Mouse (Mus musculus) heart, embryonic 15.5 days (tissue): ENCODE measurements at regions not wholly inside any gene's neighbourhood (a gene's known extent, or its start where the extent isn't known, plus 50 kb on each side); places are given as distances from the start of the nearest gene placed in this dataset.

Experiments
- ATAC-seq: fragments of 200-750 bp; cut with Nextera tagmentation; replicated peaks from 2 replicates; pipeline ENCODE4 v1.8.0; 2017; ENCODE audit warnings: low read depth, moderate TSS enrichment; ENCODE audit not compliant: insufficient number of reproducible peaks, insufficient read depth, low FRiP score
- H3K27ac ChIP-seq: fragments of 300-500 bp; sonication (generic); 2 replicates; pipeline ENCODE4 v1.5.1; 2015; ENCODE audit warnings: mild to moderate bottlenecking, inconsistent platforms
- H3K27me3 ChIP-seq: fragments of 300-500 bp; sonication (generic); 2 replicates; pipeline ENCODE4 v1.6.1; 2015; ENCODE audit warnings: inconsistent platforms
- H3K36me3 ChIP-seq: fragments of 300-500 bp; sonication (generic); 2 replicates; pipeline ENCODE4 v1.6.1; 2015; ENCODE audit warnings: mild to moderate bottlenecking, inconsistent platforms
- H3K4me1 ChIP-seq: fragments of 300-500 bp; sonication (generic); replicated peaks from 2 replicates; pipeline ENCODE4 v1.6.1; 2015; ENCODE audit warnings: inconsistent platforms
- H3K4me2 ChIP-seq: fragments of 300-500 bp; sonication (generic); 2 replicates; pipeline ENCODE4 v1.6.1; 2015; ENCODE audit warnings: inconsistent platforms, mild to moderate bottlenecking, moderate library complexity
- H3K4me3 ChIP-seq: fragments of 300-500 bp; sonication (generic); 2 replicates; pipeline ENCODE4 v1.5.1; 2015; ENCODE audit warnings: mild to moderate bottlenecking, inconsistent platforms
- H3K9ac ChIP-seq: fragments of 300-500 bp; sonication (generic); 2 replicates; pipeline ENCODE4 v1.6.1; 2015; ENCODE audit warnings: mild to moderate bottlenecking, inconsistent platforms
- H3K9me3 ChIP-seq: fragments of 300-500 bp; sonication (generic); replicated peaks from 2 replicates; pipeline ENCODE4 v1.6.1; 2016; ENCODE audit warnings: inconsistent platforms
- WGBS: fragments of 180-500 bp; shearing (Covaris S2); methylation state at CpG from one replicate; pipeline ENCODE4 v1.1.7; 2015; ENCODE audit warnings: mixed read lengths; 5-methylcytosine and 5-hydroxymethylcytosine counted together

- Histone ChIP-seq H3K27me3 (no peaks in the 10 kb centered on the region), H3K4me1 (peaks cover 4% of the 10 kb centered on the region; the same call in 1 of the 2 replicates), H3K27ac (no peak overlapping the region), H3K9me3 (no peaks in the 10 kb centered on the region), H3K4me2 (no peak overlapping the region), H3K9ac (no peak overlapping the region), H3K4me3 (no peak overlapping the region), H3K36me3 (no peaks in the 10 kb centered on the region)
- WGBS = 45% methylated on average over 4 of the region's 4 CpGs
- ATAC-seq = no peak
These were observed 77.6 kb upstream of the Lgalsl start for GRCm38 (mm10) chr11:20908471-20908870.

- Histone ChIP-seq H3K9me3 (no peaks in the 10 kb centered on the region), H3K9ac (no peak overlapping the region), H3K4me1 (peaks cover 34% of the 10 kb centered on the region), H3K4me2 (no peak overlapping the region), H3K4me3 (no peak overlapping the region), H3K36me3 (no peaks in the 10 kb centered on the region), H3K27me3 (peaks cover 3% of the 10 kb centered on the region; the same call in 1 of the 2 replicates), H3K27ac (no peak overlapping the region)
- ATAC-seq = no peak
- 74% methylated on average over 2 of the region's 2 CpGs for WGBS
These were observed 82.2 kb upstream of the Lgalsl start for GRCm38 (mm10) chr11:20913042-20913441.

- Histone ChIP-seq H3K27ac (peak overlapping the region; percentile 84), H3K27me3 (peaks cover 5% of the 10 kb centered on the region; the same call in 1 of the 2 replicates)
- no peak for ATAC-seq
These were observed 82.9 kb upstream of the Lgalsl start for GRCm38 (mm10) chr11:20913598-20914296.

GRCm38 (mm10) chr11:20914297-20914997 lies 83.6 kb upstream of the Lgalsl start:
- H3K4me3 ChIP-seq = no peak overlapping the region
- peaks cover 33% of the 10 kb centered on the region for H3K4me1 ChIP-seq
- peak overlapping the region; percentile 84 for H3K27ac ChIP-seq
- no peaks in the 10 kb centered on the region for H3K9me3 ChIP-seq
- 52% methylated on average over 12 of the region's 12 CpGs for WGBS
- no peak overlapping the region for H3K9ac ChIP-seq
- H3K4me2 ChIP-seq = peak overlapping the region; percentile 29; the same call in 1 of the 2 replicates
- no peak for ATAC-seq
- no peaks in the 10 kb centered on the region for H3K36me3 ChIP-seq
- H3K27me3 ChIP-seq = peaks cover 5% of the 10 kb centered on the region; the same call in 1 of the 2 replicates

More at GRCm38 (mm10) chr11:20913598-20914296, 82.9 kb upstream of the Lgalsl start:
- Histone ChIP-seq H3K36me3 (no peaks in the 10 kb centered on the region), H3K4me3 (no peak overlapping the region), H3K4me2 (0 out of 2 replicates have a peak overlapping the region, but pooled peaks have one; percentile 29), H3K9me3 (no peaks in the 10 kb centered on the region), H3K4me1 (peaks cover 33% of the 10 kb centered on the region), H3K9ac (no peak overlapping the region)
- WGBS = 20% methylated on average over 8 of the region's 8 CpGs

GRCm38 (mm10) chr11:20915182-20915602 lies 84.3 kb upstream of the Lgalsl start:
- Histone ChIP-seq H3K9me3 (no peaks in the 10 kb centered on the region), H3K9ac (no peak overlapping the region), H3K36me3 (no peaks in the 10 kb centered on the region), H3K27me3 (peaks cover 5% of the 10 kb centered on the region; the same call in 1 of the 2 replicates), H3K27ac (peak overlapping the region; percentile 84), H3K4me1 (peaks cover 33% of the 10 kb centered on the region), H3K4me2 (peak overlapping the region; percentile 29; the same call in 1 of the 2 replicates), H3K4me3 (no peak overlapping the region)
- ATAC-seq = peak; percentile 74; the same call in 1 of the 2 replicates
- WGBS = 19% methylated on average over 8 of the region's 8 CpGs

GRCm38 (mm10) chr11:20915687-20916432 lies 85.0 kb upstream of the Lgalsl start:
- H3K4me3 ChIP-seq = no peak overlapping the region
- H3K9ac ChIP-seq = no peak overlapping the region
- H3K36me3 ChIP-seq = no peaks in the 10 kb centered on the region
- no peak overlapping the region for H3K4me2 ChIP-seq
- peaks cover 33% of the 10 kb centered on the region for H3K4me1 ChIP-seq
- 47% methylated on average over 7 of the region's 7 CpGs for WGBS
- H3K27ac ChIP-seq = peak overlapping the region; percentile 84
- H3K9me3 ChIP-seq = no peaks in the 10 kb centered on the region
- ATAC-seq = no peak
- peaks cover 5% of the 10 kb centered on the region; the same call in 1 of the 2 replicates for H3K27me3 ChIP-seq

- WGBS = 17% methylated on average over 6 of the region's 6 CpGs
- Histone ChIP-seq H3K36me3 (no peaks in the 10 kb centered on the region), H3K27ac (peak overlapping the region; percentile 84), H3K9ac (no peak overlapping the region), H3K4me2 (0 out of 2 replicates have a peak overlapping the region, but pooled peaks have one; percentile 7), H3K4me1 (peaks cover 33% of the 10 kb centered on the region), H3K4me3 (no peak overlapping the region), H3K27me3 (peaks cover 5% of the 10 kb centered on the region; the same call in 1 of the 2 replicates), H3K9me3 (no peaks in the 10 kb centered on the region)
- 0 out of 2 replicates have a peak, but pooled peaks have one; percentile 5 for ATAC-seq
These were observed 85.6 kb upstream of the Lgalsl start for GRCm38 (mm10) chr11:20916473-20916911.

- Histone ChIP-seq H3K27me3 (peaks cover 5% of the 10 kb centered on the region; the same call in 1 of the 2 replicates), H3K4me1 (peaks cover 33% of the 10 kb centered on the region), H3K4me2 (0 out of 2 replicates have a peak overlapping the region, but pooled peaks have one; percentile 7), H3K27ac (no peak overlapping the region), H3K4me3 (no peak overlapping the region), H3K9ac (no peak overlapping the region), H3K36me3 (no peaks in the 10 kb centered on the region), H3K9me3 (no peaks in the 10 kb centered on the region)
- 81% methylated on average over 7 of the region's 7 CpGs for WGBS
- ATAC-seq = no peak
These were observed 86.1 kb upstream of the Lgalsl start for GRCm38 (mm10) chr11:20916961-20917360.

GRCm38 (mm10) chr11:20917483-20917882 lies 86.6 kb upstream of the Lgalsl start:
- H3K27me3 ChIP-seq = peaks cover 5% of the 10 kb centered on the region; the same call in 1 of the 2 replicates
- peaks cover 33% of the 10 kb centered on the region for H3K4me1 ChIP-seq
- H3K36me3 ChIP-seq = no peaks in the 10 kb centered on the region
- no peak overlapping the region for H3K4me3 ChIP-seq
- no peak for ATAC-seq
- no peak overlapping the region for H3K27ac ChIP-seq
- WGBS = 41% methylated on average over 5 of the region's 5 CpGs
- H3K9ac ChIP-seq = no peak overlapping the region
- no peaks in the 10 kb centered on the region for H3K9me3 ChIP-seq
- H3K4me2 ChIP-seq = no peak overlapping the region

- Histone ChIP-seq H3K27ac (no peak overlapping the region), H3K27me3 (peaks cover 2% of the 10 kb centered on the region; the same call in 1 of the 2 replicates), H3K4me2 (no peak overlapping the region), H3K36me3 (no peaks in the 10 kb centered on the region), H3K4me1 (no peaks in the 10 kb centered on the region; the same call in 1 of the 2 replicates), H3K4me3 (no peak overlapping the region), H3K9ac (no peak overlapping the region), H3K9me3 (no peaks in the 10 kb centered on the region)
- 54% methylated on average over 6 of the region's 6 CpGs for WGBS
- no peak for ATAC-seq
These were observed 92.3 kb upstream of the Lgalsl start for GRCm38 (mm10) chr11:20923115-20923514.

GRCm38 (mm10) chr11:20929426-20929825 lies 98.6 kb upstream of the Lgalsl start:
- no peaks in the 10 kb centered on the region for H3K27me3 ChIP-seq
- no peak overlapping the region for H3K9ac ChIP-seq
- no peak for ATAC-seq
- H3K9me3 ChIP-seq = no peaks in the 10 kb centered on the region
- WGBS = 95% methylated on average over 1 of the region's 1 CpGs
- no peak overlapping the region for H3K27ac ChIP-seq
- H3K36me3 ChIP-seq = no peaks in the 10 kb centered on the region
- H3K4me1 ChIP-seq = no peaks in the 10 kb centered on the region
- H3K4me3 ChIP-seq = no peak overlapping the region
- no peak overlapping the region for H3K4me2 ChIP-seq
